Mouse (Mus musculus): ENCODE results near the gene Olfr316.
"Not testable (repeated sequence)": the region's sequence is repeated elsewhere in the genome, so short reads cannot be mapped to it uniquely, and the experiment has no call there.

Gene Olfr316

DNA sequence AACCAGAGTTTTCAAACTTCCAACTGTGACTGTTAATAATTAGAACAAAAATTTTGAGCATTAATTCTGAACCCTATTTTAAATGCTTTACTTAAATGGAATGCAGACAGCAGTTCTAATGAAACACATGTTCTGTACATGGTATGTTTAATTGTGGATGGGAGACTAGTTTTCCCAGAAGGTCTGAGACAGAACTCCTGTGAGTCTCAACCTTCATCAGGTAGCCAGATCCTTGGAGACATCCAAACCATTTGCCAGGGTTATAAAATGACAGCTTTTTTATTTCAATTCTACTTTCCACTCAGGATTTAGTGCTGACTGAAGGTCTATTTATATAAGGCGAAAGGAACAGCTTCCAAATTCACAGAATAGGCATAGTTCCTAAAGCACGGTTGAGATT, at the start of gene Olfr316:
TSS of gene Olfr316 (plus strand) at position 301 of the 400 bp plus-strand sequence.
- DNase-seq (ENCODE audit: low read depth, low spot score) = no peak

DNA sequence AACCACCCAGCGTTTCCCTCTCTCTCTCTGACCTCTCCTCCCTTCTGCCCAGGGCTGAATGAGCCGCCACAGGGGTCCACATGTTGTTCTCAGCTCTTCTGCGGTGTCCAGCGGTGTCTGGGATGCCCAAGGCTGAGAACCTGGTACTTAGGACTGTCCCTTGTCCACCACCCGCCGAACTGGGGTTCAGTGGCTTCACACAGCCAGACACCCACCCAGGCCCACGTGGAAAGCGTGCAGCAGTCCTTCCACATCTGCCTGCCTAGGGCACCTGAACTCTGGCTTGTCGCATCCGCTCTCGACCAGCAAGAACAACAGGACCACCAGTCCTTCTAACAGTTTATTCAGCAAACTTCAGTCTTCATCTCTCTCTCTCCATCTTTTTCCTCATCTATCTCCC, 43.4 kb upstream of the Olfr316 start:
- DNase-seq (ENCODE audit: low read depth, low spot score) = no peak

DNA sequence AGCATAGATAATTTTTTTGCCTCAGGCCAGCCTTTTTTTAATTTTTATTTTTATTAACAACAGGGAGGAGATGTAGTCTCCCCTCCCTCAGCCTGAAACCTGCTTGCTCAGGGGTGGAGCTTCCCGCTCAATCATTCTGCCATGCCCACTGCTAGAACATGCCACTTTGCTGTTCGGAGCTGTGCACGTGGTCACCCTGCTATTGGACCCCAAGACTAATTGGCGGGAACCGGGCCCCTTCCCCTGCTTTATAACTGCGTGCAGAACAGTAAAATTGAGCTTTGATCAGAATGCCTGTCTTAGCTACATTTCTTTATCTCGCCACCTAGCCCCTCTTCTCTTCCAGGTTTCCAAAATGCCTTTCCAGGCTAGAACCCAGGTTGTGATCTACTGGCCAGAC, 34.8 kb upstream of the Olfr316 start:
- not testable (repeated sequence) for DNase-seq (ENCODE audit: low read depth, low spot score)

DNA sequence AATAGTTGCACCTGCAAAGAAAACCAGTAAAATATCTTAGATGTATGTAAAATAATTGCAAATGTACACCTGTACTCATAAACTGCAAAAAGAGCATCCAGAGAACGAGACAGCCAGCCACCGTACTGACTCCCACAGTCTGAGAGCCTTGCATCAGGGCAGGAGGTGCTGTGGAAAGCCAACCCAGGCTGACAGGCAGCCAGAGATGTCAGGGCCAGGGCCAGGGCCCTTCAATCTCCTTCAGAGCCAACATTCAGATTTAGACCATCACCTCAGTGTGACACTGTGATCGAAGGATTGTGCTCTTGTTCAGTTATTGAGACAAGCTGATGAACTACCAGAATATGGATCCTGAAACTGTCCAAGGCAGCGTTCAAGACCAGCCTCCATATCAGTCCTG, 32.8 kb upstream of the Olfr316 start:
- DNase-seq (ENCODE audit: low read depth, low spot score) = no peak

GRCm38 (mm10) chr11:58723914-58724313, 28.6 kb upstream of the Olfr316 start, which contains the start of gene Olfr318:
TSS of gene Olfr318 (minus strand) at chr11:58724014.
- no peak for DNase-seq (ENCODE audit: low read depth, low spot score)

DNA sequence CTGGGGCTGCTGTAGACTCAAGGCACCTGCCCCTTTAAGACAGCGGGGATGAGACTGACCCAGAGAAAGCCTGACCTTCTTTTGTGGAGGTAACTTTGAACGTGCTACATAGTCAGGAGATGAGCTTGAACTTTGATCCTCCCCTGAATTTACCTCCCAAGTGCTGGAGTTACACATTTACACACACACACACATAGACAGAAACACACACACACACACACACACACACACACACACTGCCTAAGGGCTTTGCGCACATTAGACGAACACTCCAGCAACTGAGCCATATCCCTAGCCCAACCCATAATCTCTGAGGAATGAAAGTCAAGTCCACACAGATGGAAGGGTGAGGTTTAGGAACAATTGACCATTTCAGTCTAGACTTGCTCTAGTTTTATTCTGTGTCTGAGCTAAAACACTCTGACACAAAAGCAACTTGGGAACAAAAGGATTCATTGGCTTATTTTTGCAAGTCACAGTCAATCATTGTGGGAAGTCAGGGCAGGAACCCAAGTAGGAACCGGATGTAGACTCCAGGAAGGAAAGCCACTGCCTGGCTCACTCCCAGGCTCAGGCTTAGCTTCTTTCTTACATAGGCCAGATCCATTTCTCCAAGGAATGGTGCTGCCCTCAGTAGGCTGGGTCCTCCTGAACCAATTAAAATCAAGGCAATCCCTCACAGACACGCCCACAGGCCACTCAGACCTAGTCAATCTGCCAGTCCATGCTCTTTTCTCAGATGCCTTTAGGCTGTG, 24.5 kb upstream of the Olfr316 start:
- DNase-seq (ENCODE audit: low read depth, low spot score) = not testable (repeated sequence)

DNA sequence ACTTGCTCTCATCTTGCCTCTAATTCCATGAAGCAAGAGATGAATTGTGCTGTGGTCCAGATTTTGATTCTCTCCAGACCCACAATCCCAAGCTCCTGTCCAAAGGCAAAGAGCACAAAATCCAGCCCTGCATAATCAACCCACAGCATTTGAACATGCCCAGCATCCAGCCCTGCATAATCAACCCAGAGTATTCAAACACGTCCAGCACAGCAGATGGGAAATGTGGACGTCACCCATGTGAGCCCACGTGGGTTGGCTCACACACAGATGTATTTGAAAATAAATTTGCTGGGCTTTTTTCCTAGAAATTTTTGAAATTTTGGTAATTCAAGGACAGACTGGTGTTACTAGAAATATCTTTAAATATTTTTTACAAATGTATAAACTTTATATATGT, 19.2 kb upstream of the Olfr316 start:
- no peak for DNase-seq (ENCODE audit: low read depth, low spot score)

DNA sequence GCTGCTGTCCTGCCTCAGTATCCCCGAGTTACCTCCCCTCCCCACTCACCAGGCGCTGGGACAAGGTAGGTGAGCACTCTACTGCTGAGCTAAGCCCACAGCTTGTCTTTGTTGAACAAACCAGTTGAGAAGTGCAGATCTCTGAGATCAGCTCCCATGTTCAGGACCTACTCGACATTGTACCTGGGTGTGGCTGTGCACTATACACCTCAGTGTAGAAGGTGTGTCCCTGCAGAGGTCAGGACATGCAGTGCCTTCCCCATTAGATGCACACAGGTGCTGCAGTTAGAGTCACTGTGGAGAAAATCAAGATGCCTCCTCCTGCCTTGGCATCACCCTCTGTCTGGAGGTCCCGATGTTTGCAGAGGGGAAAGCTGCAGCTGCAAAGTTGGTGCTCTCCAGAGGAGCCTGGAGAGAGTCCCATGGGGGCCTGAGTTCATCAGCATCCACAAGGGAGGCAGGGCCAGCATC, 13.7 kb upstream of the Olfr316 start, which contains the start of gene Olfr317:
TSS of gene Olfr317 (minus strand) at position 421 of the 471 bp plus-strand sequence.
- no peak for DNase-seq (ENCODE audit: low read depth, low spot score)

- not testable (repeated sequence) for DNase-seq (ENCODE audit: low read depth, low spot score)
These were observed 1.4 kb upstream of the Olfr316 start for GRCm38 (mm10) chr11:58751096-58751495.

- DNase-seq (ENCODE audit: low read depth, low spot score) = no peak
These were observed 20.4 kb downstream of the Olfr316 start, which contains the start of gene Olfr315 for GRCm38 (mm10) chr11:58772888-58773287. TSS of gene Olfr315 (plus strand) at chr11:58773188.

DNA sequence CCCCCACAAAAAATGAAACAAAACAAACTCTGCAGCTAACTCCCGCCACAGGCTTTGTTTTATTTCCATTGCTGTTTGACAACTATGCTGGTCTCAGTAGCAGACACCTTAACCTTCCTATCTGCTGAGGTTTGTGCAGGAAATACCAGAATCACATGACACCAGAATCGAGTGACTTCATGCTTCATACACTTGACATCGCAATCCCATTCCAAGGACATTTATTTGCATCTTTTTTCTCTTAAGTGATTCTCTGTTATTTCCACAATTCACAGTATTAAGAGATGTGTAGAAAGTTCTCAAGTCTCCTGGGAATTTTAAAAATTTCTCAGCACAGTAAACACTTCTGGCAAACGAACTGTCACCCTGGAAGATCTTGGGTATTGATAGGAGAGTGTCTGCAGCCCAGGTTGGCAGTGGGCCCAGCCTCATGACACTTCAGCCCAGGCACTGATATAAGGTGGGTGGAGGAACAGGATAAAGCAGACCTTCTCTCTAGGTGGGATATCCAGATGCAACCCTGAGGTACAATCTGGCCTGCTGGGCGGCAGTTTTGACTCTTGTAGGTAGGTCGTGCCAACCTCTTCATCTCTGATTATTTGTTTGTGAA, 30.1 kb downstream of the Olfr316 start, which contains the start of gene Olfr314:
TSS of gene Olfr314 (plus strand) at position 473 of the 610 bp plus-strand sequence.
- no peak for DNase-seq (ENCODE audit: low read depth, low spot score)

GRCm38 (mm10) chr11:58784182-58784581, 31.6 kb downstream of the Olfr316 start:
- DNase-seq (ENCODE audit: low read depth, low spot score) = no peak

DNA sequence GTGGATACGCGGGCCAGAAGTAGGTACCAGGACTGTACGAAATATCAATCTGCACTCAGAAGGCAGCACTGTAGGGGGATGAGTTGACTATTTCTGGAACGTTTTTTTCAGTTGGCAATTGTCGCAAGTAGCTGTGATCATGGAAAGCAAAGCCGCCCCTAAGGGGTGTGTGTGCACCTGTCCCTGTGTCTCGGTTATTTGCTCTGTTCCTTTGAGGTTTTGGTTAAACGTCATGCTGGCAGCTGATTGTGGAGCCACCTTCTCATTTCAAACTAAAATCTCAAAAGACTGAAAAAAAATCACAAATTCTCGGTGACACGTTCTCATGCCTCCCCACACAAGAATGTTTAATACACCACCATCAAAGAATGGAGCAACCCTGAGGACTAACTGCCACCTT, 35.1 kb downstream of the Olfr316 start:
- no peak for DNase-seq (ENCODE audit: low read depth, low spot score)

- no peak for DNase-seq (ENCODE audit: low read depth, low spot score)
These were observed 35.8 kb downstream of the Olfr316 start for GRCm38 (mm10) chr11:58788346-58788745.

GRCm38 (mm10) chr11:58789532-58789931, 37.0 kb downstream of the Olfr316 start:
- no peak for DNase-seq (ENCODE audit: low read depth, low spot score)

DNA sequence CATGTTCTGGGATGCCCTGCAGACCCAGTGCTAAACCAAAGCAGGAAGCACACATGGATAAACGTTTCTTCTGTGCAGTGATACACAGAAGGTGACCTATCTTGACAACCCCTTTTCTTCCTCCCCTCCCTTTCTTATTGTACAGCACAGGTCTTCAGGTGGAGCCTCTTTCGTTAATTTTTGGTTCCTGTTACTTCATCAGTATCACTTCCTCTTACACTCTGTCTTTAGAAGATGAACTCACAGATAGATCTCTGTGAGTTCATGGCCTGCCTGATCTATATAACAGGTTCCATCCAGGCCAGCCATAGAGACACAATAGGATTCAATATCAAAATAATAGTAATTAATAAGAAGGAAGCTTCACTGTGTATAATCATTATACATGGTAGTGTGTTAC, 37.5 kb downstream of the Olfr316 start:
- DNase-seq (ENCODE audit: low read depth, low spot score) = no peak

GRCm38 (mm10) chr11:58790646-58791045, 38.1 kb downstream of the Olfr316 start:
- no peak for DNase-seq (ENCODE audit: low read depth, low spot score)

- no peak for DNase-seq (ENCODE audit: low read depth, low spot score)
These were observed 43.3 kb downstream of the Olfr316 start for GRCm38 (mm10) chr11:58795856-58796255.

DNA sequence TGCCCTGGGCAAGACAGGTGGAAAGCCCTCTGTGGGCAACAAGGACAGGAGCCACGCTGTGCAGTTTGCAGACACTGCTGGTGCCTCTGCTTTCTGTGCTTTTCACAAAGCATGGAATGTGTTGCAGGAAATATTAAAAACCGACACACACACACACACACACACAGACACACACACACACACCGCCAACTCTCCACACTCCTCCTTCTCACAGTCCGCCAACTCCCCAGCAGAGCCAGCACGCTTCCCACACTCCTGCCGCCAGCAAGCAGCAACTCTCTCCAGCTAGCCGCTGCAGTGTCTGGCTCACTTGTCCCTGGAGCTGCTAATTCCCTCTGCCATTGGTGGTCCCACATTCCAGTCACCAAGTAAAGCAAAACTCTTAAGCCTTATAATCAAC, 44.3 kb downstream of the Olfr316 start:
- DNase-seq (ENCODE audit: low read depth, low spot score) = no peak

GRCm38 (mm10) chr11:58799747-58800146, 47.2 kb downstream of the Olfr316 start:
- DNase-seq (ENCODE audit: low read depth, low spot score) = no peak

DNA sequence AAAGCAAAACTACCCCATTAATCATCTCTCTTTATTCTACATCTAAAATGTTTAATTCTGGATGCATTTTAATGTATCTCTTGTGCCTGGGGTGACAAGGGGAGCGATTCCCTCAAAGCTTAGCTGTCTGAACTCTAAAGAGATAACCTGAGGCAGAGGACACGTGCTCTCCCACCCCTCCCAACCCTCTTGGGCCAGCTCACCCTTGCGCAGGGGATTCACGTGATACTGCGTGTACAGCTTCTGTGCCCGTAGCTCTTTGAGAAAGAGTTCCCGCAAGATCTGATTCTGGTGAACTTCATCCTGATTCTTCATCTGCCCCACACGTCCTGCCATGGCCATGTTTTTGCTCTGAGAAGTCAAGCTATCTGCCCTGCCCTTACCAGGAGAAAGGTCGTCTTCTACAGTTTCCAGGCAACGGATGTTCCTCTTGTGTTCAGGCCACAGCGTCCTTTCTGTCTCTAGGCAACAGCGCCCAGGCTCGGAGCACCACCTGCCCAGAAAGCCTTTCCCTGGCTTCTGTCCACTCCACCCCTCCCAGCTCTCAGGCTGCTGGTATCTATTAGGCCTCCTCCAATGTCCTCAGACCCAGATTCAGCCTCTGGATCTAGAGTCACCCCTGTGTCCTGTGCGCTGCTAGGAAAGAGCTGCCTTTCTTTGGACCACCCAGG, 49.2 kb downstream of the Olfr316 start, which contains the start of gene Fam183b:
TSS of gene Fam183b (minus strand) at position 403 of the 671 bp plus-strand sequence.
- no peak for DNase-seq (ENCODE audit: low read depth, low spot score)

DNA sequence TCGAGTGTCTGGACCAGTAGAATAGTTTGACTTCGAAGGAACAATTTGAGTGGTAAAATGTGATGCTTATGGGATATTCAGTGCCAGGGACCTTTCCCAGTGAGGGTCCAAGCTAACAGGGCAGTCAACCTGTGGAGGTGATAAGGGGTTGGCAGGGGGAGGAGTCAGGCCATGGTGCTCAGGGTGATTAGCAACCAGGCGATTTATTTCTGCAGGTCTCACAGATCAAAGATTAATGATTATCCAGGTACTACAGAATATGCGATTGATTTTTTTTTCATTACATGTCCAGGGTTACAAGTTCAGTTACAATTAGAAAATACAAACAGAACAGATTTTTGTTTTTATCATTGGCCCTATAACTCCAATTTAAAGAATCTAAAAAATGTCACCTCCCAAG, 51.3 kb downstream of the Olfr316 start:
- DNase-seq (ENCODE audit: low read depth, low spot score) = no peak

Measured in skeletal muscle tissue, adult 2 months (tissue).